Mouse (Mus musculus): ENCODE data around the gene Rpl22. TPM values are rescaled to one million over a fixed set of nuclear protein-coding genes. Genes with fewer than 3 reads are reported as not detected.

Gene Rpl22
- polyA plus RNA-seq, 1 experiment from 2014 or later = 375 TPM

- peaks cover 44% of the 10 kb centered on the region for H3K36me3 ChIP-seq
- H3K9me3 ChIP-seq = no peaks in the 10 kb centered on the region
- H3K9ac ChIP-seq = 0 out of 2 replicates have a peak overlapping the region, but pooled peaks have one; percentile 97
- ATAC-seq (ENCODE audit: insufficient number of reproducible peaks, low FRiP score, low TSS enrichment, low read depth) = no peak
- H3K27ac ChIP-seq = no peak overlapping the region
- H3K4me2 ChIP-seq = peak overlapping the region; percentile 86
- 86% methylated on average over 14 of the region's 14 CpGs for WGBS
- no peak overlapping the region for H3K4me3 ChIP-seq
- peaks cover 18% of the 10 kb centered on the region for H3K27me3 ChIP-seq
- peaks cover 21% of the 10 kb centered on the region for H3K4me1 ChIP-seq
Measured at GRCm38 (mm10) chr4:152298836-152299235, 26.7 kb upstream of the Rpl22 start.

GRCm38 (mm10) chr4:152300375-152300774 lies 25.2 kb upstream of the Rpl22 start:
- no peak overlapping the region for H3K4me3 ChIP-seq
- no peaks in the 10 kb centered on the region for H3K9me3 ChIP-seq
- H3K4me2 ChIP-seq = no peak overlapping the region
- H3K9ac ChIP-seq = no peak overlapping the region
- peaks cover 6% of the 10 kb centered on the region; the same call in 1 of the 2 replicates for H3K27me3 ChIP-seq
- no peak for ATAC-seq (ENCODE audit: insufficient number of reproducible peaks, low FRiP score, low TSS enrichment, low read depth)
- H3K4me1 ChIP-seq = peaks cover 21% of the 10 kb centered on the region
- 86% methylated on average over 8 of the region's 8 CpGs for WGBS
- no peak overlapping the region for H3K27ac ChIP-seq
- peaks cover 59% of the 10 kb centered on the region for H3K36me3 ChIP-seq

GRCm38 (mm10) chr4:152302012-152302411 lies 23.5 kb upstream of the Rpl22 start:
- Histone ChIP-seq H3K9me3 (no peaks in the 10 kb centered on the region), H3K4me1 (peaks cover 18% of the 10 kb centered on the region), H3K36me3 (peaks cover 70% of the 10 kb centered on the region), H3K4me3 (no peak overlapping the region), H3K27ac (no peak overlapping the region), H3K27me3 (no peaks in the 10 kb centered on the region), H3K4me2 (no peak overlapping the region), H3K9ac (no peak overlapping the region)
- 84% methylated on average over 11 of the region's 11 CpGs for WGBS
- no peak for ATAC-seq (ENCODE audit: insufficient number of reproducible peaks, low FRiP score, low TSS enrichment, low read depth)

GRCm38 (mm10) chr4:152303172-152303571 lies 22.4 kb upstream of the Rpl22 start:
- no peak overlapping the region for H3K4me3 ChIP-seq
- H3K4me1 ChIP-seq = peaks cover 11% of the 10 kb centered on the region
- H3K4me2 ChIP-seq = no peak overlapping the region
- H3K27ac ChIP-seq = no peak overlapping the region
- ATAC-seq (ENCODE audit: insufficient number of reproducible peaks, low FRiP score, low TSS enrichment, low read depth) = no peak
- peaks cover 75% of the 10 kb centered on the region for H3K36me3 ChIP-seq
- WGBS = 92% methylated on average over 10 of the region's 10 CpGs
- H3K9me3 ChIP-seq = no peaks in the 10 kb centered on the region
- no peaks in the 10 kb centered on the region for H3K27me3 ChIP-seq
- H3K9ac ChIP-seq = no peak overlapping the region

- Histone ChIP-seq H3K36me3 (peaks cover 83% of the 10 kb centered on the region), H3K4me3 (no peak overlapping the region), H3K9ac (no peak overlapping the region), H3K4me1 (no peaks in the 10 kb centered on the region), H3K4me2 (no peak overlapping the region), H3K27me3 (no peaks in the 10 kb centered on the region), H3K9me3 (no peaks in the 10 kb centered on the region), H3K27ac (no peak overlapping the region)
- no peak for ATAC-seq (ENCODE audit: insufficient number of reproducible peaks, low FRiP score, low TSS enrichment, low read depth)
- WGBS = 93% methylated on average over 6 of the region's 6 CpGs
Measured at GRCm38 (mm10) chr4:152304685-152305084, 20.9 kb upstream of the Rpl22 start.

- Histone ChIP-seq H3K9ac (no peak overlapping the region), H3K27me3 (peaks cover 11% of the 10 kb centered on the region), H3K27ac (no peak overlapping the region), H3K4me2 (no peak overlapping the region), H3K4me1 (no peaks in the 10 kb centered on the region), H3K4me3 (no peak overlapping the region), H3K9me3 (no peaks in the 10 kb centered on the region), H3K36me3 (peaks cover 70% of the 10 kb centered on the region)
- no peak for ATAC-seq (ENCODE audit: insufficient number of reproducible peaks, low FRiP score, low TSS enrichment, low read depth)
- 77% methylated on average over 6 of the region's 6 CpGs for WGBS
Measured at GRCm38 (mm10) chr4:152305991-152306390, 19.6 kb upstream of the Rpl22 start.

GRCm38 (mm10) chr4:152307542-152307941 lies 18.0 kb upstream of the Rpl22 start:
- ATAC-seq (ENCODE audit: insufficient number of reproducible peaks, low FRiP score, low TSS enrichment, low read depth) = 0 out of 2 replicates have a peak, but pooled peaks have one; percentile 4
- peaks cover 5% of the 10 kb centered on the region; the same call in 1 of the 2 replicates for H3K4me1 ChIP-seq
- peaks cover 55% of the 10 kb centered on the region for H3K36me3 ChIP-seq
- no peak overlapping the region for H3K4me3 ChIP-seq
- no peak overlapping the region for H3K9ac ChIP-seq
- H3K4me2 ChIP-seq = no peak overlapping the region
- no peak overlapping the region for H3K27ac ChIP-seq
- peaks cover 27% of the 10 kb centered on the region for H3K27me3 ChIP-seq
- WGBS = 82% methylated on average over 9 of the region's 9 CpGs
- no peaks in the 10 kb centered on the region for H3K9me3 ChIP-seq

- Histone ChIP-seq H3K27me3 (peaks cover 73% of the 10 kb centered on the region), H3K9ac (no peak overlapping the region), H3K4me2 (peak overlapping the region; percentile 58; the same call in 1 of the 2 replicates), H3K4me3 (peak overlapping the region; percentile 33; the same call in 1 of the 2 replicates), H3K4me1 (peaks cover 26% of the 10 kb centered on the region), H3K27ac (no peak overlapping the region), H3K9me3 (no peaks in the 10 kb centered on the region), H3K36me3 (peaks cover 15% of the 10 kb centered on the region)
- WGBS = 2% methylated on average over 14 of the region's 14 CpGs
- ATAC-seq (ENCODE audit: insufficient number of reproducible peaks, low FRiP score, low TSS enrichment, low read depth) = no peak
Measured at GRCm38 (mm10) chr4:152312186-152312585, 13.4 kb upstream of the Rpl22 start.

GRCm38 (mm10) chr4:152313211-152313632 lies 12.3 kb upstream of the Rpl22 start:
- ATAC-seq (ENCODE audit: insufficient number of reproducible peaks, low FRiP score, low TSS enrichment, low read depth) = no peak
- no peak overlapping the region for H3K9ac ChIP-seq
- H3K4me2 ChIP-seq = peak overlapping the region; percentile 58
- no peaks in the 10 kb centered on the region for H3K9me3 ChIP-seq
- H3K27me3 ChIP-seq = peaks cover 83% of the 10 kb centered on the region
- WGBS = under 1% methylated on average over 29 of the region's 29 CpGs
- peaks cover 29% of the 10 kb centered on the region for H3K4me1 ChIP-seq
- H3K27ac ChIP-seq = no peak overlapping the region
- peak overlapping the region; percentile 33 for H3K4me3 ChIP-seq
- H3K36me3 ChIP-seq = peaks cover 11% of the 10 kb centered on the region

- Histone ChIP-seq H3K9ac (no peak overlapping the region), H3K27ac (no peak overlapping the region), H3K4me2 (peak overlapping the region; percentile 58; the same call in 1 of the 2 replicates), H3K4me3 (no peak overlapping the region), H3K36me3 (peaks cover 5% of the 10 kb centered on the region; the same call in 1 of the 2 replicates), H3K27me3 (peaks cover 91% of the 10 kb centered on the region), H3K9me3 (no peaks in the 10 kb centered on the region), H3K4me1 (peaks cover 34% of the 10 kb centered on the region)
- ATAC-seq (ENCODE audit: insufficient number of reproducible peaks, low FRiP score, low TSS enrichment, low read depth) = no peak
Measured at GRCm38 (mm10) chr4:152313934-152314333, 11.6 kb upstream of the Rpl22 start.

- Histone ChIP-seq H3K27ac (no peak overlapping the region), H3K4me1 (peaks cover 36% of the 10 kb centered on the region), H3K4me3 (peak overlapping the region; percentile 26), H3K4me2 (peak overlapping the region; percentile 38), H3K9ac (no peak overlapping the region), H3K27me3 (peaks cover 85% of the 10 kb centered on the region), H3K36me3 (no peaks in the 10 kb centered on the region), H3K9me3 (no peaks in the 10 kb centered on the region)
- ATAC-seq (ENCODE audit: insufficient number of reproducible peaks, low FRiP score, low TSS enrichment, low read depth) = no peak
- WGBS = under 1% methylated on average over 43 of the region's 43 CpGs
Measured at GRCm38 (mm10) chr4:152315498-152316213, 9.9 kb upstream of the Rpl22 start.

GRCm38 (mm10) chr4:152317631-152318033 lies 7.9 kb upstream of the Rpl22 start:
- Histone ChIP-seq H3K4me3 (no peak overlapping the region), H3K27ac (no peak overlapping the region), H3K9ac (no peak overlapping the region), H3K27me3 (peaks cover 65% of the 10 kb centered on the region), H3K4me2 (no peak overlapping the region), H3K9me3 (no peaks in the 10 kb centered on the region), H3K36me3 (no peaks in the 10 kb centered on the region), H3K4me1 (peaks cover 30% of the 10 kb centered on the region)
- no peak for ATAC-seq (ENCODE audit: insufficient number of reproducible peaks, low FRiP score, low TSS enrichment, low read depth)
- WGBS = 78% methylated on average over 6 of the region's 6 CpGs

Data from limb, embryonic 15.5 days (tissue).